Mouse (Mus musculus) midbrain, embryonic 12.5 days (tissue): ENCODE data around the gene Tmem30c. TPM values are rescaled to one million over a fixed set of nuclear protein-coding genes. Genes with fewer than 3 reads are reported as not detected.

Source experiments
- ATAC-seq: fragments of 200-750 bp; cut with Nextera tagmentation; 2 replicates; pipeline ENCODE4 v1.8.0; 2017; ENCODE audit warnings: low read depth, moderate TSS enrichment, moderate library complexity; ENCODE audit not compliant: low FRiP score
- H3K27ac ChIP-seq: fragments of 300-500 bp; sonication (generic); replicated peaks from 2 replicates; pipeline ENCODE4 v1.5.1; 2016; ENCODE audit warnings: mild to moderate bottlenecking
- H3K27me3 ChIP-seq: fragments of 300-500 bp; sonication (generic); 2 replicates; pipeline ENCODE4 v1.6.1; 2016; ENCODE audit warnings: mild to moderate bottlenecking
- H3K36me3 ChIP-seq: fragments of 300-500 bp; sonication (generic); 2 replicates; pipeline ENCODE4 v1.6.1; 2016
- H3K4me1 ChIP-seq: fragments of 300-500 bp; sonication (generic); 2 replicates; pipeline ENCODE4 v1.6.1; 2016
- H3K4me2 ChIP-seq: fragments of 300-500 bp; sonication (generic); replicated peaks from 2 replicates; pipeline ENCODE4 v1.6.1; 2016; ENCODE audit warnings: mild to moderate bottlenecking, moderate library complexity
- H3K4me3 ChIP-seq: fragments of 300-500 bp; sonication (generic); 2 replicates; pipeline ENCODE4 v1.5.1; 2016; ENCODE audit warnings: mild to moderate bottlenecking
- H3K9ac ChIP-seq: fragments of 300-500 bp; sonication (generic); replicated peaks from 2 replicates; pipeline ENCODE4 v1.6.1; 2016; ENCODE audit warnings: mild to moderate bottlenecking, moderate library complexity
- H3K9me3 ChIP-seq: fragments of 300-500 bp; sonication (generic); 2 replicates; pipeline ENCODE4 v1.6.1; 2016; ENCODE audit warnings: mild to moderate bottlenecking
- WGBS: fragments of 180-500 bp; shearing (Covaris S2); methylation state at CpG from one replicate; pipeline ENCODE4 v1.1.7; 2016; 5-methylcytosine and 5-hydroxymethylcytosine counted together
- polyA plus RNA-seq: library from polyadenylated mRNA; unstranded; fragments of >200 nt; fragmentation: Nextera tagmentation; extraction: Ambion mirVana; gene quantifications from 2 replicates; pipeline ENCODE4 v1.2.1, GENCODE M21; 2016

Tmem30c gene
- polyA plus RNA-seq, 1 experiment from 2014 or later, result 0.31 TPM

- 82% methylated on average over 8 of the region's 8 CpGs for WGBS
- H3K9ac ChIP-seq, result no peak overlapping the region
- no peaks in the 10 kb centered on the region for H3K9me3 ChIP-seq
- ATAC-seq, result no peak
- no peaks in the 10 kb centered on the region for H3K36me3 ChIP-seq
- H3K27ac ChIP-seq, result no peak overlapping the region
- H3K27me3 ChIP-seq, result no peaks in the 10 kb centered on the region
- H3K4me3 ChIP-seq, result no peak overlapping the region
- no peaks in the 10 kb centered on the region for H3K4me1 ChIP-seq
- H3K4me2 ChIP-seq, result no peak overlapping the region
Measured at GRCm38 (mm10) chr16:57281417-57281816, 11.2 kb downstream of the Tmem30c start.

GRCm38 (mm10) chr16:57280221-57281217 is 12.1 kb downstream of the Tmem30c start:
- Histone ChIP-seq H3K9me3 (no peaks in the 10 kb centered on the region), H3K4me1 (no peaks in the 10 kb centered on the region), H3K4me2 (no peak overlapping the region), H3K27ac (no peak overlapping the region), H3K36me3 (no peaks in the 10 kb centered on the region), H3K4me3 (no peak overlapping the region), H3K27me3 (no peaks in the 10 kb centered on the region), H3K9ac (no peak overlapping the region)
- no peak for ATAC-seq
- WGBS, result 92% methylated on average over 31 of the region's 31 CpGs

DNA sequence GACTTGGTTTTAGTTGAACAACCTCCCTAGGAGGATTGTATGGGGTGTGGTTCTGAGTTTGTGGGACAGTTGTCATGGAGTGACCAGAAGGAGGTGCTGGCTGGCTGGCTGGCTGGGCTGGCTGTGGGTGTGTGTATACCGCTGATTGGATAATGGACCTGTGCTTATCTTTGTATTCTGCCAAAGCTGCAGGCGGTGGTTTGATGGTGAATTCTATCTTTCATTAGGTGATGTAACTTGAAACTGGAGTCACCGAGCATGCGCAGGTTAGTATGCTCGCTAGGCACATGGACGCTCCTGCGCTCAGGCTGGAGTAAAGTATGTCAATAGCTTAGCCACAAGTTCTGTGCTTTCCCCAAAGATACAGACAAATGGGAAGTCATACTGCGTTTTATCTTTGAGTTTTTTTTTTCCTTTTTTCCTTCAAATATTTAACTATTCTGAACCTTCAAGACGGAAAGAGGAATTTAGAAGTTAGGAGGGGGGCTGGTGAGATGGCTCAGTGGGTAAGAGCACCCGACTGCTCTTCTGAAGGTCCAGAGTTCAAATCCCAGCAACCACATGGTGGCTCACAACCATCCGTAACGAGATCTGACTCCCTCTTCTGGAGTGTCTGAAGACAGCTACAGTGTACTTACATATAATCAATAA is 13.6 kb downstream of the Tmem30c start:
- Histone ChIP-seq H3K4me3 (no peak overlapping the region), H3K4me2 (no peak overlapping the region), H3K4me1 (no peaks in the 10 kb centered on the region), H3K9ac (no peak overlapping the region), H3K27me3 (no peaks in the 10 kb centered on the region), H3K27ac (no peak overlapping the region), H3K9me3 (no peaks in the 10 kb centered on the region), H3K36me3 (no peaks in the 10 kb centered on the region)
- 88% methylated on average over 10 of the region's 12 CpGs for WGBS
- ATAC-seq, result no peak

GRCm38 (mm10) chr16:57269751-57270150 is 22.9 kb downstream of the Tmem30c start:
- Histone ChIP-seq H3K4me3 (no peak overlapping the region), H3K4me2 (no peak overlapping the region), H3K36me3 (no peaks in the 10 kb centered on the region), H3K9ac (no peak overlapping the region), H3K27me3 (no peaks in the 10 kb centered on the region), H3K27ac (no peak overlapping the region), H3K9me3 (no peaks in the 10 kb centered on the region), H3K4me1 (no peaks in the 10 kb centered on the region)
- no peak for ATAC-seq
- WGBS, result 92% methylated on average over 13 of the region's 13 CpGs

DNA sequence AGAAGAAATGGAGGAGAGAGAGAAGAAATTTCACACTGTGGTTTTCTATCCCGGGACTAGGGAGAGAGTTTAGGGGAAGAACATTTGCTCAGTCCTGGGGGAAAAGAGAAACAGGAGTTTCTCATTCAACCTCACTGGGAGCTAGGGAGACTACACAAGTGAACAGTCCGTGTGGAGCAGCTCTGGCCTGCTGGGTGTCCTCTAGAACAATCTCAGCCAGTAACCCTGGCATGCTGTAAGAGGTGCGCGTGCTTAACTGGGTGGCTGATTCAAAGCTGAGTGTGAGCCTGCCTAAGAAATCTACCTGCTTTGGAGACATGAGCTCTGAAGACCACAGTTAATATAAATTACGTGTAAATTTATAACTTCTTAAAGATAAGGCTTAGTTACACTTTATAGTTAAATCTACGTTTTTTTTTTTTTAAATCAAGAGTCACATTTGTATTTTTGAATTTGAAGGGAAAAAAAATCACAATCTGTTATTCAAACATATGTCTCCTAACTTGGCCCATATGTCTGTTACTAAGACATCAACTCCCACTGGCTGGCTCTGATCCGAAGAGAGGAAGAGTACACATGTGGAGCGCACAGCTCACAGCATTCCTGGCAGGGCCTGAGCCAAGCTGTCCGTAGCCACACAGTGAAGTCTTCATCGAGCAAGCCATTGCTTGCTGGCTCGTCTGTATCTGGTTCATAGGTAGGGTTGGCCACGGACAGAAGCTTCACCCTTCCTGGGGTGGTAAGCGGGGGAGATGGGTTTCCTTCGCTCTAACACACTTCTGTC is 24.4 kb downstream of the Tmem30c start:
- H3K4me2 ChIP-seq, result no peak overlapping the region
- H3K36me3 ChIP-seq, result no peaks in the 10 kb centered on the region
- H3K4me1 ChIP-seq, result no peaks in the 10 kb centered on the region
- no peaks in the 10 kb centered on the region for H3K27me3 ChIP-seq
- H3K9ac ChIP-seq, result no peak overlapping the region
- no peaks in the 10 kb centered on the region for H3K9me3 ChIP-seq
- no peak for ATAC-seq
- 88% methylated on average over 14 of the region's 14 CpGs for WGBS
- no peak overlapping the region for H3K4me3 ChIP-seq
- H3K27ac ChIP-seq, result no peak overlapping the region

GRCm38 (mm10) chr16:57267068-57267467 is 25.6 kb downstream of the Tmem30c start:
- Histone ChIP-seq H3K4me2 (no peak overlapping the region), H3K36me3 (no peaks in the 10 kb centered on the region), H3K4me1 (no peaks in the 10 kb centered on the region), H3K9me3 (no peaks in the 10 kb centered on the region), H3K27me3 (no peaks in the 10 kb centered on the region), H3K4me3 (no peak overlapping the region), H3K27ac (no peak overlapping the region), H3K9ac (no peak overlapping the region)
- ATAC-seq, result no peak
- WGBS, result 19% methylated on average over 1 of the region's 1 CpGs

- Histone ChIP-seq H3K9ac (no peak overlapping the region), H3K36me3 (no peaks in the 10 kb centered on the region), H3K4me2 (no peak overlapping the region), H3K9me3 (no peaks in the 10 kb centered on the region), H3K4me1 (no peaks in the 10 kb centered on the region), H3K4me3 (no peak overlapping the region), H3K27me3 (no peaks in the 10 kb centered on the region), H3K27ac (no peak overlapping the region)
- 87% methylated on average over 10 of the region's 10 CpGs for WGBS
- ATAC-seq, result no peak
Measured at GRCm38 (mm10) chr16:57260152-57260551, 32.5 kb downstream of the Tmem30c start.

DNA sequence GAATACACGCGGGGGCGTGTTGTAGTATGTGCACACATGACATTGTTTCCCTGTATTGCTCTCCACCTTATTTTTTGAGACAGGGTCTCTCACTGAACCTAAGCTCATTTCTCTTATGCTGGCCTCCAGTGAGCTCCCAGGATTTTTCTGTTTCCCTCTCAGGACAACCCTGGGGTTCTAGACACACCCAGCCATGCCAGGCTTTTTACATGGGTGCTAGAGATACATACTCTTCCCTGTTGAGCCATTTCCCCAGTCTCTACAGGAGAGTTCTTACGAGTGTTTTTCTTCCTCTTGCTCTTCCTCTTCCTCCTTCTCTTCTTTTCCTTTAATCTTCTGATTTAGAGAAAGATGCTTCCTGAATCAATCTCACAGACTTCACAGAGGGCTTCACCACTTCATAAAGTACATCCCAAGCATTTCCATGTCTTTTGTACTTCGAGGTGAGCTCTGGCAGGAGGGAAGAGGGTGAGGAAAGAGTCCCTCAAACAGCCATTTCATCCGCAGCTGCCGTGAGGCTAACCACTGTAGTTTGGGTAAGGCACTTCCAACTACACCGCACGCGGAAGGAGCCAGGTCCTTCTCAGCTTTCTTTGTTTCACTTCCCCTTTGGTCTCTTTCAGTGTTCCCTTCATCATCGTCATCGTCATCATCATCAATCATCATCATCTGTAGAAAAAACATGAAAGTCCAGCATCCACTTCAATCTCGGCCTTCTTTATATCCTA is 33.1 kb downstream of the Tmem30c start:
- Histone ChIP-seq H3K27me3 (no peaks in the 10 kb centered on the region), H3K9me3 (no peaks in the 10 kb centered on the region)
- ATAC-seq, result no peak

GRCm38 (mm10) chr16:57251589-57252421 is 40.9 kb downstream of the Tmem30c start:
- H3K4me2 ChIP-seq, result no peak overlapping the region
- no peak overlapping the region for H3K4me3 ChIP-seq
- no peaks in the 10 kb centered on the region for H3K27me3 ChIP-seq
- ATAC-seq, result no peak
- no peaks in the 10 kb centered on the region for H3K9me3 ChIP-seq
- 47% methylated on average over 7 of the region's 7 CpGs for WGBS
- no peaks in the 10 kb centered on the region for H3K36me3 ChIP-seq
- H3K27ac ChIP-seq, result no peak overlapping the region
- H3K9ac ChIP-seq, result no peak overlapping the region
- H3K4me1 ChIP-seq, result no peaks in the 10 kb centered on the region

More for the DNA sequence above, 33.1 kb downstream of the Tmem30c start:
- Histone ChIP-seq H3K9ac (no peak overlapping the region), H3K27ac (no peak overlapping the region), H3K36me3 (no peaks in the 10 kb centered on the region), H3K4me1 (no peaks in the 10 kb centered on the region), H3K4me3 (no peak overlapping the region), H3K4me2 (no peak overlapping the region)
- WGBS, result 88% methylated on average over 13 of the region's 13 CpGs

DNA sequence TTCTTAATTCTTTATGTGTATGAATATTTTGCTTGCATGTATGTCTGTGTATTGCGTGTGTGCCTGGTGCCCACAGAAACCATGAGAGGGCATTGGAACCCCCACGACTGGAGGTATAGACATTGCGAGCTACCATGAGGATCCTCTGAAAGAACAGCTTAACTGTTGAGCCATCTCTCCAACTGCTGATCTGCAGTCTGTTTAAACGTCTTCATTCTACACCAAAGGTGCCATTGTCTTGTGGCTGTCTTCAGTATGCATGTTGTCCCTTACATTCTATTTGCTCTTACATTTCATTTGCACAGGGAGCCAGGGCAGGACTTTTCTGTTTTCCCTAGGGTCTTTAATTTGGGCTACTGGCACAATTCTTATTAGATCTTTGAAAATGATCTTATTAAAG is 41.7 kb downstream of the Tmem30c start:
- H3K27me3 ChIP-seq, result no peaks in the 10 kb centered on the region
- H3K36me3 ChIP-seq, result no peaks in the 10 kb centered on the region
- no peaks in the 10 kb centered on the region for H3K9me3 ChIP-seq
- no peak overlapping the region for H3K4me2 ChIP-seq
- H3K27ac ChIP-seq, result no peak overlapping the region
- H3K4me3 ChIP-seq, result no peak overlapping the region
- no peaks in the 10 kb centered on the region for H3K4me1 ChIP-seq
- 82% methylated on average over 4 of the region's 4 CpGs for WGBS
- H3K9ac ChIP-seq, result no peak overlapping the region
- ATAC-seq, result no peak

- ATAC-seq, result no peak
- Histone ChIP-seq H3K27me3 (no peaks in the 10 kb centered on the region), H3K36me3 (no peaks in the 10 kb centered on the region), H3K4me1 (no peaks in the 10 kb centered on the region), H3K4me2 (no peak overlapping the region), H3K4me3 (no peak overlapping the region), H3K27ac (no peak overlapping the region), H3K9ac (no peak overlapping the region), H3K9me3 (no peaks in the 10 kb centered on the region)
- WGBS, result 89% methylated on average over 4 of the region's 4 CpGs
Measured at GRCm38 (mm10) chr16:57247464-57247863, 45.2 kb downstream of the Tmem30c start.
